Mouse (Mus musculus): Measurements from ENCODE around the gene Ntn1. TPM values are rescaled to one million over a fixed set of nuclear protein-coding genes. Genes with fewer than 3 reads are reported as not detected.
A peak's percentile ranks its signal among the peaks of the same experiment; 100 is the strongest.

The Ntn1 gene
- total RNA-seq (2017) = 0.19 TPM in 1 of 2 replicates, not detected in the other

DNA sequence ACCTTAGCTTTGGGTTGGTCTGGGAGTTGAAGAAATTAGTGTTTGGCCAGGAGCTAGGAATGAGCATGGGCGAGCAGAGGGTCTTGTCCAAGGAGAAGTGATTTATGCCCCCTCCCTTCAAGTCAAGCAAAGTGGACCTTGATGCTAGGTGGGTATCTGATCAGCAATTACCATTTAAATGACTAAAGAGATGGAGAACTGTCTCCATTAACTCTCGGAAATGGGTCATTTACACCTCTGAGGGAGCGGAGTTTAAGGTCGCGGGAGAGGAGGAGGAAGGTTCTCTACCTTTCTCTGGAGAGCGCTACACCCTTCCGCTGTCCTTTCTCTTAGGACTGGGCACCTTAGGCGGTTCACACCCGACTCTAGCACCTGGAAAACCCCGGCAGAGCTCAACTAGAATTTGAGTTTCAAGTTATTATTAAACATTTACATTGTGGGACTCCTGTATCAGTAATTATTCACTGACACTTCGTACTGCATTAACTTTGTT is at the start of gene Ntn1:
Gene Ntn1, minus strand, starts transcription at position 97 of the 493 bp plus-strand sequence.
- no peak for ATAC-seq (replicated peaks in 1 of 2; ENCODE audit: insufficient read depth in 1 of 2, low FRiP score in 2 of 2, low TSS enrichment in 1 of 2, low read depth in 1 of 2, poor library complexity in 2 of 2, severe bottlenecking in 2 of 2)

DNA sequence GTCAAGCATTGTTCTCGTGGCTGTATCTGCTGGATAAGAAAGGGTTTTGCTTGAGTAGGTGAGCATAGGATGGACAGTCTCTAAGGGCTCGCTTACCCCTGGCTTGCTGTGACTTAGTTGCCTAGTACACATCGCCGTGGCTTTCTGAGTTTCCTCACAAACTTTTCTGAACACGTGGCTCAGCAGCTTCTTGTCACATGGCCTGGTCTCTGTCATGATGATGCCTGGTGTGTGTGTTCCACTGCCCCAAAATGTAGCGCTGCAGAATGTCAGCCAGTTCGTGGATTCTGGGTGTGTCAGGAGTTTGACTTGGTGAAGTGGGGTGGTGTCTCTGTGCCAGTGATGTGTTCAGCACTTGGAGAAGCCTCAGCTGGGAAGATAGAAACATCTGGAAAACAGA is 47.7 kb upstream of the Ntn1 start:
- ATAC-seq (replicated peaks in 1 of 2; ENCODE audit: insufficient read depth in 1 of 2, low FRiP score in 2 of 2, low TSS enrichment in 1 of 2, low read depth in 1 of 2, poor library complexity in 2 of 2, severe bottlenecking in 2 of 2) = no peak

DNA sequence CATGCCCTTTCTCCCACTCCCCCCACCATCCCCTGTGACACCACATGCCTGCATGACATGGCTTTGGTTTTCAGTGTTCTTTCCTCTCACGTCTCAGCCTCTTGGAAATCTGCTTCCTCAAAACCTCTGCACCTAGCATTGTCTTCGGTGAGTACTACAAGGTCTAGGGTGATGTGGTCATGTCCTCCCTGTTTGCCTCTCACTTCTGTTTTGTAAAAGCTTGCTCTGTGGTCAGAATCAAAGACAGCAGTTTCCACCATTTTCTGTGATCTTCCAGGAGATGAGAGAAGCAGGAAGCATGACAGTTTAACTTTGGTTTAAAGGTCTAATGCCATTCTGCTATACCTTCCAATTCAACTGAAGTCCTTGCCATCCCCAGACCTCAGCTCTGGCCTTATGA is 46.6 kb upstream of the Ntn1 start:
- no peak for ATAC-seq (replicated peaks in 1 of 2; ENCODE audit: insufficient read depth in 1 of 2, low FRiP score in 2 of 2, low TSS enrichment in 1 of 2, low read depth in 1 of 2, poor library complexity in 2 of 2, severe bottlenecking in 2 of 2)

DNA sequence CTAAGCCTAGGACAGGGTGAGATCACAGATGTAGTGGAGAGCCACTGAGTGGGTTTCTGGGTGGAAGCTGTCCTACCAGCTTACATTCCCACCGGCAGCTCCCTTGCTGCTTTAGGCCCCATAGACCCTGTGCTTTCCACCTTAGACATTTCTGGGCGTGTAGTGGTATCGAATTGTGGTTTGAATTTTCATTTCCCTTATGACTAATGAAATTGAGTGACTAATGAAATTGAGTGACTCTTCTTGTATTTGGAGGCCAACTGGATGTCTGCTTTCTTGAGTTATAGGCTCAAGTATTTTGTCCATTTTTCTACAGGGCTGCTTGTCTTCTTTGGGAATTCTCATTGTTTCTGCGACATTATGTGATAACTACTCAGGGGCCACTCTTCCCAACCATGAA is 45.9 kb upstream of the Ntn1 start:
- no peak for ATAC-seq (replicated peaks in 1 of 2; ENCODE audit: insufficient read depth in 1 of 2, low FRiP score in 2 of 2, low TSS enrichment in 1 of 2, low read depth in 1 of 2, poor library complexity in 2 of 2, severe bottlenecking in 2 of 2)

DNA sequence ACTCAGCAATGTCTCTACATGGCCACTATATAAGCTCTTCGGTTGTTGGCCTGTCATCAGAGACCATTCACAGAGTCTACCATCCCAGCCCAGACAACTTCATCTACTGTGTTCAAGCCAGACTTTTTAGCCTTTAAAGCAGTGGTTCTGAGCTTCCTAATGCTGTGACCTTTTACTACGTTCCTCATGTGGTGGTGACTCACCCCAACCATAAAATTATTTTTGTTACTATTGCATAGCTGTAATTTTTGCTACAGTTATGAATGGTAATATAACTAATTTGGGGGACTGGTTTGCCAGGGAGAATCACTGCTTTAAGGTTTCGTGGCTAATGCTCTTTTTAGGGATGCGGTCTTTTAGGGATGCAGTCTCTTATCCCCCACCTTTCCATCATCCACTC is 45.3 kb upstream of the Ntn1 start:
- ATAC-seq (replicated peaks in 1 of 2; ENCODE audit: insufficient read depth in 1 of 2, low FRiP score in 2 of 2, low TSS enrichment in 1 of 2, low read depth in 1 of 2, poor library complexity in 2 of 2, severe bottlenecking in 2 of 2) = no peak

DNA sequence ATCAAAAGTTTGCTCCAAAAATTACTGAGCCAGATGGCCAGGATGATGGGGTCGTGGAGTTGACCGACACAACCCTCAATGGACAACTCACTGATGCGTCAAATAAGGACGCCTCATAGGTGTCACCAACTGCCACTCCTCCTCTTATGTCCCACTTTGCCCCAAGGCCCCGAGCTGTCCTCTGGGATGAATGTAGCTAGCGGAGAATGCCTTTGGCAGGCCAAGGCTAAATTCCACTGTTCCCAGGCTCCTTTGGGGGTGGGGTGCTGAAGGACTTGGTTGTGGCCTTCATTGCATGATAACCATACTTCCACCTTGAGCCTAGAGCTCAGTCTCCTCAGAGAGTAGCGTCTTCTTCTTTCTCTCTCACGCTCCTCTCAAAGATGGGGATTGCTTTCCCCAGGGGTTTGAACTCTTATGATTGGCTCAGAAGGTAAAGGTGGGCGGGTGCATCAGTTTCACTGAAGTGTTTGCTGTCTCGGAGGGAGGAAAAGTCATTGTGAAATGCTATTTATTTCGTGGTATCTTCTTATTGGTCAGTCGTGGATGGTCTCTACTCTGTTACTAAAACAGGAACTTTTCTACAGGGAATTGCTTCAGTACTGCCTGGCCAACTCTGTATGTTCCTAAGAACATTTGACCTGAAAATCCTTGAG is 42.5 kb upstream of the Ntn1 start:
- peak in 1 of 2 experiments; percentile 51; a peak in 2 of 4 replicates for ATAC-seq (replicated peaks in 1 of 2; ENCODE audit: insufficient read depth in 1 of 2, low FRiP score in 2 of 2, low TSS enrichment in 1 of 2, low read depth in 1 of 2, poor library complexity in 2 of 2, severe bottlenecking in 2 of 2)

DNA sequence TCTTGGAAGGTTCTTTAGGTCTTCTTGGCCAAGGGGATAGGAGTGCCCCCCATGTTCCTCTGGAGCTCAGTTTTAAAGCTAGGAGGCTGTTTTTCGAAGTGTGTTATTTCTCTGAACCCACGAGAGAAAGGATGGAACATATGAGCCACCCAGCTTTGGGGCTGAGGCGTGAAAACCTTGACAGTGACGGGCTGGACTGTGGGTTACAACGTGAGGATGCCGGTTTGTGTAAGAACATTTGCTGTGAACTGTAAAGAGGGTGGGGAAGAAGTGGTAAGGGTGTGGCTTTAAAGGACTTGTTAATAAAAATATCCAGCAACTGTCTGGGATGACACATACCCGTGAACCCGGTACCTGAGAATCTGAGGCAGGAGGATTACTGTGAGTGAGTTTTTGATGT is 41.7 kb upstream of the Ntn1 start:
- no peak for ATAC-seq (replicated peaks in 1 of 2; ENCODE audit: insufficient read depth in 1 of 2, low FRiP score in 2 of 2, low TSS enrichment in 1 of 2, low read depth in 1 of 2, poor library complexity in 2 of 2, severe bottlenecking in 2 of 2)

DNA sequence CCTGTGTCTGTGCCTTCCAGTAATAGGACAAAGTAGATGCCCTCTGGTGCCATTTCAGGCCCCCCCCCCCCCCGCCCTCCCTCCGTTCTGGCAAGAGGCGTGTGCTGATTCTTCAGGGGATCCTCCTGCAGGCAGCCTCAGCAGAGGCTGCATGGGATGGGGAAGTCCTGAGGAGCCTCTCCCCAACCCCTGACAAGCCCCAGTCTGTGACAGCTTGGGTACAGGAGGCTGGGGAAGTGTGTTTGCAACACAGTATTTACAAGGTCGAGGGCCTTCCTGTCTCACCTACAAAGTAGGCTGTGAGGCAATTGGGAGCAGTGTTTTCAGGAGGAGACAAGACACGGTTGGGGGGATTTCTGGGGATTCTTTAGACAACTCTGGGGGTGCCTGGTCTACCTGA is 40.3 kb upstream of the Ntn1 start:
- ATAC-seq (replicated peaks in 1 of 2; ENCODE audit: insufficient read depth in 1 of 2, low FRiP score in 2 of 2, low TSS enrichment in 1 of 2, low read depth in 1 of 2, poor library complexity in 2 of 2, severe bottlenecking in 2 of 2) = peak; percentile 46 to 68; a peak in 2 of 4 replicates

DNA sequence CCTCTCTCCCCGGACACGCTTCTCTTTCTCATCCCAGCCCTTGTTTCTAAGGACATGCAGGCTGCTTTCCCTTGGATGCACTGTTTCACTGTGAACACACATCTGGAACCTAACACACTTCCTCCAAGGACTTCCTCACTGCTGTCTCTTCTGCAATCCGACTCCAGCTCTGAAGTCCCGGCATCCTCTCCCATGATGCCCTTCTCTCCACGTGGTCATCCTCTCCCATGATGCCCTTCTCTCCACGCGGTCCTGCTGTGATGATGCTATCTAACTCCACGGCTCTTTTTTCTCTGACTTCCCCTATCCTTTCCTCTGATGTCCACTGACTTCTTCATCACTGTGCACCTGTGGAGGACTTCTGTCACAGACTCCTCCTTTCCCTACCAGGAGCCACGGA is 39.5 kb upstream of the Ntn1 start:
- ATAC-seq (replicated peaks in 1 of 2; ENCODE audit: insufficient read depth in 1 of 2, low FRiP score in 2 of 2, low TSS enrichment in 1 of 2, low read depth in 1 of 2, poor library complexity in 2 of 2, severe bottlenecking in 2 of 2) = no peak; a peak in 1 of 4 replicates

DNA sequence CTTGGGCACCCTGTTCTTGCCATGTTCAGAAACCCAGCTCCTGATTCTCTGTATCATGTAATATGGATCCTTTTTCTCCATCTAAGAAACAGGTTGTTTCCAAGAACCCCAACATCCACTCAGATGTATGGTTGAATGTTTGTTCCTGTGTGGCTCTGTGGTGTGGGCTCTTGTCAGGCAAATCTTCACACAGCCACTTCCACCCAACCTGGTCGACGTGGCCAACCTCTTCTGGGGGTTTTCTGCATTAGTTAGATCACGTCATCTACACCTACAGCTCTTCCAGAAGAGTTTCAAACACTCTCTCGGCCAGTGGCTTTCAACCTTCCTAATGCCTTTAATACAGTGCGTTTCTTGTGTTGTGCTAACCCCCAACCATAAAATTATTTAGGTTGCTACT is 35.8 kb upstream of the Ntn1 start:
- ATAC-seq (replicated peaks in 1 of 2; ENCODE audit: insufficient read depth in 1 of 2, low FRiP score in 2 of 2, low TSS enrichment in 1 of 2, low read depth in 1 of 2, poor library complexity in 2 of 2, severe bottlenecking in 2 of 2) = no peak

DNA sequence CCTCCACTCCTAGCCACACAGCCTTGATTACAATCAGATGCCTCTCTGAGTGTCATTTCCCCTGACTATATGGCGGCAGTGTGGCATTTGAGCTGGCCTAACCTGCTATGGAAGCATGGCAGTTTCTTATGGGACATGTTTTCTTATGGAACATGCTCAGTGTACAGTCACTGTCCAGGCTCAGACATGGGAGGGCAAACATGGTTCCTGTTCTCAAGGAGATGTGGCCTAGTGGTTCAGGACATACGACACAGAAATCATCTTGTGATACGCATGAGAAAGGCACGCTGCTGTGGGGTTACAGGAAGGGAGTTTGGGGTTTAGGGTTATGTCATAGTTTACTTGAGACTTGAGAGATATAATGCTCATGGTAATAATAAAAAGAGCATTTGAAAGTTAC is 35.0 kb upstream of the Ntn1 start:
- ATAC-seq (replicated peaks in 1 of 2; ENCODE audit: insufficient read depth in 1 of 2, low FRiP score in 2 of 2, low TSS enrichment in 1 of 2, low read depth in 1 of 2, poor library complexity in 2 of 2, severe bottlenecking in 2 of 2) = no peak

DNA sequence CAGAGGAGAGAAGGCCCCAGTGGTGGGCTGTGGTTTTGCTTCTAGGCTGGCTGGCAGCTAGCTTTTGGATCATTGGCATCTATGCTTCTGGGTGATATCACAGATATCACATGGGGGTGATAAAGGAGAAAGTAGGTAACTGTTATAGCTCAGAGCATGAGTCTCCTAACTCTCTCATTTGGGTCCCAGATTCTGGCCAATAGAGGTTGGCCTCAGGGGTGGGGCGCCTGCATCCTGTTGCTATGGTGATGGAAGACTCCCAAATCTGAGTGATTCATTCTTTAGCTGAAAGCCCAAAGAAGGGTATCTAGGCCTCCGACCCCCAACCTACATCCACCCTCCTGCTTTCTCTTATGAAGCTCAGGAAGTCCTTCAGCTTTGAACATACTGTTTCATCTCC is 34.1 kb upstream of the Ntn1 start:
- no peak for ATAC-seq (replicated peaks in 1 of 2; ENCODE audit: insufficient read depth in 1 of 2, low FRiP score in 2 of 2, low TSS enrichment in 1 of 2, low read depth in 1 of 2, poor library complexity in 2 of 2, severe bottlenecking in 2 of 2)

DNA sequence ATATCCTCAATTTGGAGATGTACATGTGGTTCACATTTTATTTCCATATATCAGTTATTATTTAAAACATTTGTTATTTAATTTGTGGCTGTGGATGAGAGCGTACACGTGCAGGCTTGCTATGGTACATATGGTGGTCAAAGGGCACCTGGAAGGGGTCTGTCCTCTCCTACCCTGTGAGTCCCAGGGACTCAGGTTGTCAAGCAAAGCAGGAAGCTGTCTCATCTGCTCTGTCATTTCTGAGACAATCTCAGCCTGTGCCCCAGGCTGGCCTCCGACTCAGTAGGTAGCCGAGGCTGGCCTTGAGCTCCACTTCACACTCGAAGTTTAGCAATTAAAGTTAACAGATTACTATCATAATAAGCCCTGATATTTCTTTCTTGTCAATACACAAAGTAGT is 32.9 kb upstream of the Ntn1 start:
- no peak for ATAC-seq (replicated peaks in 1 of 2; ENCODE audit: insufficient read depth in 1 of 2, low FRiP score in 2 of 2, low TSS enrichment in 1 of 2, low read depth in 1 of 2, poor library complexity in 2 of 2, severe bottlenecking in 2 of 2)

DNA sequence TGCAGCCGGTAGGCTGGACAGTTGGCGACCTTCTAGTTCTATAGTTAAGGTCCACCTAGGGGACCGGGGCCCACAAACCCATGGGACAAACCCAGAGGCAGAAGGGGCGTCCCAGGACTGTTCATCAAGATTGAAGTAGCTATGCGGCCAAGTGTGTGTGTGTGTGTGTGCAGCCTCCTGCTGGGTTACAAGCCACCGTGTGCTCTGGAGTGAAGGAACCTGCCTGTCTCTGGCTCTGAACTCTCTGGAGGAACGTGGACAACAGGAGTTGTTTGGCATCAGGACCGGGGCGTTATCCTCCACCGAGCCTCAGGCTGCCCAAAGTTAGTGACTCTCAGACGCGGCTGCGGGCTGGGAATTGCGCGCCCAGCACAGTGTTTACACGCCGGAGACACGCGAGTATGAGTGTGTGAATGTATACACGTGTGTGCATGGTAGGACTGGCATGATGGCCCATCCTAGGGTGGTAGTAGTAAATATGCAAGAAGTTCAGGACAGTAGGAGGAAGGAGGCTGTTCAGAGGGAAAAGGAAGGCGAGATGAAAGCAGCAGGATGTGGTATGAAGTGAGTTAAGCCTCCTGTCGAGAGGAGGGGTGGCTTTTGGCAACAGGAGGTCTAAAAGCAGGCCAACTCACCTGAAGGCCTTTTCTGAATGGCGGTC is 31.9 kb upstream of the Ntn1 start:
- ATAC-seq (replicated peaks in 1 of 2; ENCODE audit: insufficient read depth in 1 of 2, low FRiP score in 2 of 2, low TSS enrichment in 1 of 2, low read depth in 1 of 2, poor library complexity in 2 of 2, severe bottlenecking in 2 of 2) = peak; percentile 4 to 39; a peak in 2 of 4 replicates

DNA sequence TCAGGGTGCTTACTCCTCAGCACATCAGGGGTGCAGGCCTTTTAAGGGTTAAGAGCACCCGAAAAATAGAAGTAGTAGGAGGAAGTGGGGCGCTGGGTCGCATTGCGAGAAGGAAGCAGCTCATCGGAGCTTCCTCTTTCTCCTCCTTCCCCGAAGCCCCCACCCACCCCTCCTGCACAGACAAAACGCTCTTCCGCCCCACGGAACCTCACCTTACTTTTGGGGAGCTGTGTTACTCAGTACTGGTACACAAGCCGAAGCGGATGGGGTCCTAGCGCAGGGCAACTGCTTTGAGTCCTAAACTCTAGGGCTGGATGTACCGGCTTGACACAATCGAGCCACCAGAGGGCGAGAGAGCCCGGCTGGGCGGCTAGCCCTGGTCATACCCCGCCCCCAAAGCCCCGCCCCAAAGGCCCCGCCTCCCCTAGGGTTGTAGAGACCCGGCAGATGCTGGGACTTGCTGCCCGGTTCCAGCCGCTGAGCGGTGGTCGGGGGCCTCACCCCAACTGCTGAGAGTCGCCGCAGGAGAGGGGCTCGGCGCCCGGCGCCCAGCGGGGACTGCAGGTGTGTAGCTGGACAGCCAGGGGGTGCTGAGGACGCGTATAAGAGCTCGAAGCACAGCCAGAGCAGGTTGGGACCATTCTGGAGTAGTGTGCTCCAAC is 31.2 kb upstream of the Ntn1 start, which contains the start of gene Pik3r5:
Gene Pik3r5, plus strand, starts transcription at position 423 of the 662 bp plus-strand sequence.
- peak; percentile 72 to 75 for ATAC-seq (replicated peaks in 1 of 2; ENCODE audit: insufficient read depth in 1 of 2, low FRiP score in 2 of 2, low TSS enrichment in 1 of 2, low read depth in 1 of 2, poor library complexity in 2 of 2, severe bottlenecking in 2 of 2)

DNA sequence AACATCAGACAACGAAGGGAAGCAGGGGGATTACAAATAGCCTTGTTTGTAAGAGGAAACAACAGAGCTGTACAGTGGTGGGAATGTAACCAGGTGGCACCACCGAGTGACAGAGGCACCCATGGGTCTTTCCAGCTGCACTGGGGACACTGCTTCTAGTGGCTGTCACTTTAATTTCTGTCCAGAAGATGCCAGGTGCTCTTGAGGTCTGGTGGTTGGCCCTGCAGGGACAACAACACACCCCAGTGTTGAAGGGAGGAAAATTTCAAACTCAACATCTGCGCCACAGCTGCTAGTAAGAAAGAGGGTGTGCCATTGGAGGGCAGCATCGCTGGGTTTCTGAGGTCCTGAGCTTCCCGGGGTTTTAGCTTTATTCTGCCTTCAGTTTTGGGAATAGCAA is 30.0 kb upstream of the Ntn1 start:
- no peak; a peak in 1 of 4 replicates for ATAC-seq (replicated peaks in 1 of 2; ENCODE audit: insufficient read depth in 1 of 2, low FRiP score in 2 of 2, low TSS enrichment in 1 of 2, low read depth in 1 of 2, poor library complexity in 2 of 2, severe bottlenecking in 2 of 2)

DNA sequence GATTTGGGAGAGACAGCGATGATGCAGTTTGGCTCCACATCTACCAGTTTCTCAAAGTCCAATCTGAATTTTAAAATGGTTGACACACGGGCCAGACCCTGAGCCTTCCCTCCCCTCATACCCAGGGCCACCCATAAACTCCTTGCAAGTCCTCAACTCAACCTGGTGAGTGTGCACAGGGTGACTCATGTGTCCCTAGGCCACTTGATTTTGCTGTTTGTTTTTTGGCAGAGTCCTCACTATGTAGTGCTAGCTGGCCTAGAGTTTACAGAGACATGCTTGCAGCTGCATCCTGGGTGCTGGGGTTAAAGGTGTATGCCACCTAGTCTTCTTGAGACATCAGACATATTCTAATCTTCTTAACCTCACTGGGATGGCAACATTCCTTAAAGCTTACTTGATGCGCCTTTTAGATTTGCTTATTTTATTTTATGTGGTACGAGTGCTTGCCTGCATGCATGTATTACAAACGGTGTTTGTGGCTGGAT is 26.5 kb upstream of the Ntn1 start:
- ATAC-seq (replicated peaks in 1 of 2; ENCODE audit: insufficient read depth in 1 of 2, low FRiP score in 2 of 2, low TSS enrichment in 1 of 2, low read depth in 1 of 2, poor library complexity in 2 of 2, severe bottlenecking in 2 of 2) = no peak
